Mouse (Mus musculus) testis, adult 2 months (tissue): Measurements from ENCODE around the gene Zxdc. TPM values are rescaled to one million over a fixed set of nuclear protein-coding genes. Genes with fewer than 3 reads are reported as not detected.

Experiments used
- H3K27ac ChIP-seq: fragments of 200-500 bp; 2 replicates; pipeline ENCODE4 v1.5.1; 2012; ENCODE audit warnings: low read depth, low read length; ENCODE audit not compliant: control insufficient read depth, insufficient read depth
- H3K27me3 ChIP-seq: fragments of 200-500 bp; 2 replicates; pipeline ENCODE4 v1.6.1; 2012; ENCODE audit warnings: mild to moderate bottlenecking, low read length, moderate library complexity; ENCODE audit not compliant: control insufficient read depth, insufficient read depth
- H3K36me3 ChIP-seq: fragments of 200-500 bp; 2 replicates; pipeline ENCODE4 v1.6.1; 2012; ENCODE audit warnings: mild to moderate bottlenecking, low read length; ENCODE audit not compliant: control insufficient read depth, insufficient read depth
- H3K4me1 ChIP-seq: fragments of 200-500 bp; 2 replicates; pipeline ENCODE4 v1.6.1; 2012; ENCODE audit warnings: low read length; ENCODE audit not compliant: control insufficient read depth, insufficient read depth
- H3K4me3 ChIP-seq: fragments of 200-500 bp; 2 replicates; pipeline ENCODE4 v1.5.1; 2012; ENCODE audit warnings: low read depth, mild to moderate bottlenecking, low read length, moderate library complexity, mixed read lengths; ENCODE audit not compliant: control insufficient read depth
- CTCF ChIP-seq: fragments of 200-500 bp; IDR thresholded peaks from 2 replicates; pipeline ENCODE4 v1.5.1; 2012; ENCODE audit warnings: low read depth, mild to moderate bottlenecking, inconsistent platforms, low read length, moderate library complexity; ENCODE audit not compliant: control insufficient read depth, insufficient read depth, insufficient replicate concordance
- POLR2A ChIP-seq: fragments of 200-500 bp; IDR thresholded peaks from 2 replicates; pipeline ENCODE4 v1.6.1; 2012; ENCODE audit warnings: low read depth, mild to moderate bottlenecking, inconsistent platforms, low read length, moderate library complexity; ENCODE audit not compliant: control insufficient read depth
- polyA plus RNA-seq: library from polyadenylated mRNA; depleted of rRNA; stranded (reverse); fragments of >200 nt; gene quantifications from 2 replicates; pipeline ENCODE4 v1.2.3, GENCODE M21; 2012

The Zxdc gene
- polyA plus RNA-seq, 1 experiment, result 5.4 TPM

DNA sequence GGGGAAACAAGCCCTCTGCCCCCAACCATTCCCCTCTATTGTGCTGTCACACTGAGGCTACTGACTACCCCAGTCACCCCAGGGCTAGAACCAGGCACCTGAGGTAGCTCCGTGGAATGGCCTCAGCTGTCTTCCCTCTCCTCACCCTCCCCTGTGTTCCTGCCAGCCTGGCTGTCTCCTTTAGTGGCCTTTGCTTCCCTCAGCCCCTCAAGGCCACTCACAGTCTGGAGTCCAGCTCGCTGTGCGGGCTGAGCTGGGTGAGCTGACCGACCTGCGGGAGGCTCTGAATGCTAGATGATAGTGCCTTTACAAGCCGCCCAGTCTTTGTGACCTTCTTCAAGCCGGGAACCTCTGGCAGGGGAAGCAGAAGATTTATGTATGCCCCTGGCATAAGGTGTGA, 42.6 kb downstream of the Zxdc start:
- Histone ChIP-seq H3K4me1 (no peaks in the 10 kb centered on the region; the same call in 1 of the 2 replicates), H3K36me3 (no peaks in the 10 kb centered on the region), H3K27me3 (no peaks in the 10 kb centered on the region), H3K27ac (peak overlapping the region; percentile 62), H3K4me3 (no peak overlapping the region)
- TF ChIP-seq CTCF (no peak), POLR2A (no peak)

DNA sequence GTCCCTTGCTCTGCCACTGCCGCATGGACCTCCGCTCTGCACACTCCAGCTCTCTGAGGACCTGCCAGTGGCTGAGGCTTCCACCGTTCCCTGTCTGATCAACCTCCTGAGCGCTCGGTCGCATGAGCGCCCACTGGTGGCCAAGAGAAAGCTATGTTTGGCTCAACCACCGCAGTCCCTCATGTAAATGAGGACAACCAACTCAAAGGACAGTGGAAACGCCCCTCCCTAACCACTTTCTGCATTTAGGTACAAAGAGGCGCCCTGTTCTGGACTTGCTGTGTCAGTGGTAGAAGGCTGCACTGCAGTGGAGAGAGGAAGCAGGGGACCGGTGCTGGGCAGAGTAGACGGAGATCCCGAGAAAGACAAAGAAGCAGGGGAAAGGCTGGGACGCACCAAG, 53.3 kb downstream of the Zxdc start:
- Histone ChIP-seq H3K27me3 (no peaks in the 10 kb centered on the region), H3K4me3 (peak overlapping the region; percentile 42), H3K27ac (no peak overlapping the region), H3K36me3 (no peaks in the 10 kb centered on the region), H3K4me1 (peaks cover 9% of the 10 kb centered on the region)
- no peak for TF ChIP-seq POLR2A
- TF ChIP-seq CTCF, result peak; percentile 83; the same call in 1 of the 2 replicates

- Histone ChIP-seq H3K27ac (no peak overlapping the region), H3K27me3 (peaks cover 2% of the 10 kb centered on the region), H3K4me1 (peaks cover 11% of the 10 kb centered on the region), H3K4me3 (peak overlapping the region; percentile 41; the same call in 1 of the 2 replicates), H3K36me3 (no peaks in the 10 kb centered on the region)
- TF ChIP-seq CTCF (no peak), POLR2A (no peak)
Measured at GRCm38 (mm10) chr6:90425361-90425760, 56.1 kb downstream of the Zxdc start.

- peak overlapping the region; percentile 87 for H3K4me3 ChIP-seq
- H3K4me1 ChIP-seq, result peaks cover 11% of the 10 kb centered on the region
- H3K36me3 ChIP-seq, result no peaks in the 10 kb centered on the region
- no peak overlapping the region for H3K27ac ChIP-seq
- peaks cover 2% of the 10 kb centered on the region for H3K27me3 ChIP-seq
- TF ChIP-seq CTCF (no peak), POLR2A (no peak)
Measured at GRCm38 (mm10) chr6:90426003-90426402, 56.7 kb downstream of the Zxdc start.

GRCm38 (mm10) chr6:90428380-90428974, 59.2 kb downstream of the Zxdc start, which contains the start of gene Cfap100:
Cfap100 (minus strand) TSS chr6:90428797.
- TF ChIP-seq CTCF (peak; percentile 65; the same call in 1 of the 2 replicates), POLR2A (peak; percentile 64; the same call in 1 of the 2 replicates)
- peak within 1 kb of the TSS; percentile 75 for H3K27ac ChIP-seq
- H3K4me1 ChIP-seq, result peaks cover 5% of the 10 kb centered on the region
- peaks cover 2% of the 10 kb centered on the region for H3K27me3 ChIP-seq
- H3K4me3 ChIP-seq, result peak within 1 kb of the TSS; percentile 89
- no peaks in the 10 kb centered on the region for H3K36me3 ChIP-seq

- Histone ChIP-seq H3K4me3 (peak overlapping the region; percentile 89), H3K27me3 (peaks cover 2% of the 10 kb centered on the region), H3K36me3 (no peaks in the 10 kb centered on the region), H3K4me1 (peaks cover 5% of the 10 kb centered on the region), H3K27ac (no peak overlapping the region)
- peak; percentile 61; the same call in 1 of the 2 replicates for TF ChIP-seq POLR2A
- TF ChIP-seq CTCF, result no peak
Measured at GRCm38 (mm10) chr6:90429911-90430310, 60.6 kb downstream of the Zxdc start.

GRCm38 (mm10) chr6:90431487-90431886, 62.2 kb downstream of the Zxdc start:
- H3K27ac ChIP-seq, result no peak overlapping the region
- H3K27me3 ChIP-seq, result peaks cover 2% of the 10 kb centered on the region
- peak overlapping the region; percentile 56 for H3K4me3 ChIP-seq
- H3K36me3 ChIP-seq, result no peaks in the 10 kb centered on the region
- H3K4me1 ChIP-seq, result peaks cover 5% of the 10 kb centered on the region
- TF ChIP-seq CTCF (no peak), POLR2A (no peak)

- Histone ChIP-seq H3K4me1 (no peaks in the 10 kb centered on the region), H3K27me3 (no peaks in the 10 kb centered on the region), H3K36me3 (no peaks in the 10 kb centered on the region), H3K27ac (no peak overlapping the region), H3K4me3 (peak overlapping the region; percentile 56)
- TF ChIP-seq CTCF, result no peak
- no peak for TF ChIP-seq POLR2A
Measured at GRCm38 (mm10) chr6:90434687-90435086, 65.4 kb downstream of the Zxdc start.
